Mouse (Mus musculus): Measurements from ENCODE around the gene Ptcra. TPM values are rescaled to one million over a fixed set of nuclear protein-coding genes. Genes with fewer than 3 reads are reported as not detected.

Ptcra gene
- total and polyA plus RNA-seq, 2 experiments from 2014 or later = 0.20 TPM; not detected in 1

GRCm38 (mm10) chr17:46783222-46783565 lies 19.7 kb upstream of the Ptcra start:
- peak; percentile 6; the same call in 1 of the 2 replicates for ATAC-seq (ENCODE audit: low FRiP score)
- H3K4me2 ChIP-seq (ENCODE audit: low read depth, low read length, poor library complexity, severe bottlenecking) = peak overlapping the region; percentile 57
- peak overlapping the region; percentile 58 for H3K4me3 ChIP-seq (ENCODE audit: low read depth, low read length)
- peaks cover 17% of the 10 kb centered on the region for H3K36me3 ChIP-seq (ENCODE audit: insufficient read depth, low read length)
- no peak overlapping the region for H3K9ac ChIP-seq (replicated peaks; ENCODE audit: low read length, poor library complexity, severe bottlenecking)
- peak overlapping the region; percentile 84 for H3K27ac ChIP-seq (ENCODE audit: low read depth, low read length)
- no peaks in the 10 kb centered on the region for H3K9me3 ChIP-seq (ENCODE audit: low read length)
- no peaks in the 10 kb centered on the region for H3K4me1 ChIP-seq (ENCODE audit: insufficient read depth, low read length)
- no peak for DNase-seq (ENCODE audit: low spot score)
- 82% methylated on average over 2 of the region's 2 CpGs for WGBS
- no peak for TF ChIP-seq CTCF (IDR thresholded peaks at IDR 0.05)
- H3K27me3 ChIP-seq (ENCODE audit: insufficient read depth, low read length) = no peaks in the 10 kb centered on the region

- TF ChIP-seq CTCF (IDR thresholded peaks at IDR 0.05) = peak; percentile 70
- Histone ChIP-seq H3K27ac (ENCODE audit: low read depth, low read length) (peak within 1 kb of the TSS; percentile 84), H3K27me3 (ENCODE audit: insufficient read depth, low read length) (no peaks in the 10 kb centered on the region), H3K9me3 (ENCODE audit: low read length) (no peaks in the 10 kb centered on the region), H3K4me3 (ENCODE audit: low read depth, low read length) (peak within 1 kb of the TSS; percentile 58), H3K4me1 (ENCODE audit: insufficient read depth, low read length) (no peaks in the 10 kb centered on the region), H3K4me2 (ENCODE audit: low read depth, low read length, poor library complexity, severe bottlenecking) (peak within 1 kb of the TSS; percentile 57), H3K36me3 (ENCODE audit: insufficient read depth, low read length) (peaks cover 20% of the 10 kb centered on the region), H3K9ac (replicated peaks; ENCODE audit: low read length, poor library complexity, severe bottlenecking) (peak within 1 kb of the TSS; percentile 73)
- ATAC-seq (ENCODE audit: low FRiP score) (peak; percentile 97), DNase-seq (ENCODE audit: low spot score) (peak; percentile 97)
- 3% methylated on average over 44 of the region's 44 CpGs for whole genome bisulfite sequencing
Observed at GRCm38 (mm10) chr17:46782341-46783221, 19.1 kb upstream of the Ptcra start, which contains the start of gene Rpl7l1. Rpl7l1 (minus strand) TSS chr17:46782672.

GRCm38 (mm10) chr17:46781876-46782275 lies 18.4 kb upstream of the Ptcra start:
- DNase-seq (ENCODE audit: low spot score) (no peak), ATAC-seq (ENCODE audit: low FRiP score) (no peak; the same call in 1 of the 2 replicates)
- no peaks in the 10 kb centered on the region for H3K4me1 ChIP-seq (ENCODE audit: insufficient read depth, low read length)
- H3K9me3 ChIP-seq (ENCODE audit: low read length) = no peaks in the 10 kb centered on the region
- TF ChIP-seq CTCF (IDR thresholded peaks at IDR 0.05) = no peak
- peak overlapping the region; percentile 57 for H3K4me2 ChIP-seq (ENCODE audit: low read depth, low read length, poor library complexity, severe bottlenecking)
- H3K27me3 ChIP-seq (ENCODE audit: insufficient read depth, low read length) = no peaks in the 10 kb centered on the region
- peak overlapping the region; percentile 73 for H3K9ac ChIP-seq (replicated peaks; ENCODE audit: low read length, poor library complexity, severe bottlenecking)
- peaks cover 25% of the 10 kb centered on the region for H3K36me3 ChIP-seq (ENCODE audit: insufficient read depth, low read length)
- peak overlapping the region; percentile 84 for H3K27ac ChIP-seq (ENCODE audit: low read depth, low read length)
- WGBS = 4% methylated on average over 11 of the region's 11 CpGs
- H3K4me3 ChIP-seq (ENCODE audit: low read depth, low read length) = peak overlapping the region; percentile 58

- no peak for ATAC-seq (ENCODE audit: low FRiP score)
- 86% methylated on average over 3 of the region's 3 CpGs for WGBS
- Histone ChIP-seq H3K4me1 (ENCODE audit: insufficient read depth, low read length) (no peaks in the 10 kb centered on the region), H3K9me3 (ENCODE audit: low read length) (no peaks in the 10 kb centered on the region), H3K4me2 (ENCODE audit: low read depth, low read length, poor library complexity, severe bottlenecking) (no peak overlapping the region), H3K4me3 (ENCODE audit: low read depth, low read length) (no peak overlapping the region), H3K36me3 (ENCODE audit: insufficient read depth, low read length) (peaks cover 37% of the 10 kb centered on the region), H3K27ac (ENCODE audit: low read depth, low read length) (no peak overlapping the region), H3K27me3 (ENCODE audit: insufficient read depth, low read length) (no peaks in the 10 kb centered on the region), H3K9ac (replicated peaks; ENCODE audit: low read length, poor library complexity, severe bottlenecking) (no peak overlapping the region)
- TF ChIP-seq CTCF (IDR thresholded peaks at IDR 0.05) = no peak
- DNase-seq (ENCODE audit: low spot score) = no peak
Observed at GRCm38 (mm10) chr17:46776087-46776486, 12.6 kb upstream of the Ptcra start.

GRCm38 (mm10) chr17:46775070-46775469 lies 11.6 kb upstream of the Ptcra start:
- Histone ChIP-seq H3K27me3 (ENCODE audit: insufficient read depth, low read length) (no peaks in the 10 kb centered on the region), H3K4me1 (ENCODE audit: insufficient read depth, low read length) (no peaks in the 10 kb centered on the region), H3K27ac (ENCODE audit: low read depth, low read length) (no peak overlapping the region), H3K9me3 (ENCODE audit: low read length) (no peaks in the 10 kb centered on the region), H3K4me3 (ENCODE audit: low read depth, low read length) (no peak overlapping the region), H3K4me2 (ENCODE audit: low read depth, low read length, poor library complexity, severe bottlenecking) (no peak overlapping the region), H3K36me3 (ENCODE audit: insufficient read depth, low read length) (peaks cover 37% of the 10 kb centered on the region), H3K9ac (replicated peaks; ENCODE audit: low read length, poor library complexity, severe bottlenecking) (no peak overlapping the region)
- 90% methylated on average over 9 of the region's 9 CpGs for WGBS
- DNase-seq (ENCODE audit: low spot score) (no peak), ATAC-seq (ENCODE audit: low FRiP score) (no peak)
- no peak for TF ChIP-seq CTCF (IDR thresholded peaks at IDR 0.05)

GRCm38 (mm10) chr17:46774131-46774472 lies 10.6 kb upstream of the Ptcra start:
- Histone ChIP-seq H3K9ac (replicated peaks; ENCODE audit: low read length, poor library complexity, severe bottlenecking) (no peak overlapping the region), H3K36me3 (ENCODE audit: insufficient read depth, low read length) (peaks cover 29% of the 10 kb centered on the region), H3K4me1 (ENCODE audit: insufficient read depth, low read length) (no peaks in the 10 kb centered on the region), H3K27ac (ENCODE audit: low read depth, low read length) (no peak overlapping the region), H3K27me3 (ENCODE audit: insufficient read depth, low read length) (no peaks in the 10 kb centered on the region), H3K4me3 (ENCODE audit: low read depth, low read length) (no peak overlapping the region), H3K4me2 (ENCODE audit: low read depth, low read length, poor library complexity, severe bottlenecking) (no peak overlapping the region), H3K9me3 (ENCODE audit: low read length) (no peaks in the 10 kb centered on the region)
- DNase-seq (ENCODE audit: low spot score) (no peak), ATAC-seq (ENCODE audit: low FRiP score) (no peak)
- WGBS = 46% methylated on average over 2 of the region's 2 CpGs
- TF ChIP-seq CTCF (IDR thresholded peaks at IDR 0.05) = no peak
